Mouse (Mus musculus): ENCODE results near the gene Cd163.
A peak's percentile ranks its signal among the peaks of the same experiment; 100 is the strongest.
"Not testable (repeated sequence)": the region's sequence is repeated elsewhere in the genome, so short reads cannot be mapped to it uniquely, and the experiment has no call there.

The Cd163 gene

DNA sequence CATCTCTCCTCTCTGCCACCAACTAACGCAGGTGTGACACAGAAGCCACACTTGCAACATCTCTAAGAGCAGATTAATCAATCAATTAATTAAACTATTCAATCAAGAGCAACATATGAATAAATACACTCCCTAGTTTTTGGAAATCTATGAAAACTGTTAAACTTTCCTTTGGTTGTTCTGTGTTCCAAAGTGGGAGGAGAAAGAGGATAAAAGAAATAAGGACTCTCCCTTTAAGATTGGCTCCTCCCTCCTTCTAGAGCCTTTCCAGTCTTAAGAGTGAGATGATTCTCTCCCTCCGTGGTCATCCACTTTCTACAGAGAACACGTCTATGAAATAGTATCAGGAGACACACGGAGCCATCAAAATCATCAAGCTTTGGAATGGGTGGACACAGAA is at the start of gene Cd163:
Gene Cd163, plus strand, starts transcription at position 301 of the 400 bp plus-strand sequence.
- DNase-seq = no peak

- no peak for DNase-seq
These were observed 48.6 kb upstream of the Cd163 start for GRCm38 (mm10) chr6:124255721-124256470.

DNA sequence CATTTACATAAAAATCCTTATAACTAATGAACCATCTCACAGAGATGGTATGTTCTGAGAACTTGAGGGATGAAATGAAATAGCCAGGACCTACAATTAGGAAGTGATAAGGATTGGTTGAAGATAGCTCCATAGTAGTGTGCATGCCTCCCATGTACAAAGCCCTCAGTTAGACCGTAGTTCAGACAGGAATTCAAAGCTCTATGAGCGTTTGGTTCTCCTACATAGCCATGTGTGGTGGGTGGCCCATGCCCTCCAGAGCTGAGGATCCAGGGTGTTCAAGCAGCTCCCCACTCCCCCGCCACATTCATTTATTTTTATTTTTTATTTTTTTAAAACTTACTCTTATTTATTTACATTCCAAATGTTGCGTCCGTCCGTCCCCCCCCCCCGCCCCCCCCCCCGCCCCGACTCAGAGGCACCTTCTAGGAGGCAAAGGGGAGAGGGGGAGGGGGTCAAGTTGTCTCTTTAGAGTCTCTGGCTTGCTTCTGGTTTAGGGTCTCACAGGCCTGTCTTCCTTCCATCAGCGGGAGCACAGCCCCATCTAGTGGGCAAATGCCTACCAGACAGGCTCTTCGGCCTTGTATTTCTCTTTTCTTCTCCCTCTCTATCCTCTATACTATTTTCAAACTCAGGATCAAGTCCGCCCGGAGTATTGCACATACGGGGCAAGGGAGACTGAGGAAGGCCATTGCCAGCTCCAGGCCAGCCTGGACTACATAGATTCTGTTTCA is 44.1 kb upstream of the Cd163 start:
- DNase-seq = peak; percentile 46 to 73

DNA sequence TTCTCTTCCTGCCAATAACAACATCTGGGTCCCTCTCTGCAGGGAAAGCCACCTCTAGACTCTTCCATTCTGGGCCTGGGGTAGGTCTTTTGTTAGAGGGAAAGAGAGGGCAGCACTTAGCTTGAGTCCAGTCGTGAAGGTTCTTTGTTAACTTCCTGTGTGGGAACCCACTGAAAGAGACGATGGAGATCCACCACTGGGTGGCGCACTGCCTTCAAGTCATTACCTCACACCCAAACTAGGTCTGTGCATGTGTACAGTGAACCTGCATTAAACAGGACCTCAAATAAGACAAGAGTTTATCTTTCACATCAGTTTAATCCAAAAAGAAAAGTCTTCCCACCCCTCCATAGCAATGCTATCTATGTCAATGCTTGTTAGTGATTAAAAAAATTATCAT is 41.8 kb upstream of the Cd163 start:
- DNase-seq = peak; percentile 55 to 77

DNA sequence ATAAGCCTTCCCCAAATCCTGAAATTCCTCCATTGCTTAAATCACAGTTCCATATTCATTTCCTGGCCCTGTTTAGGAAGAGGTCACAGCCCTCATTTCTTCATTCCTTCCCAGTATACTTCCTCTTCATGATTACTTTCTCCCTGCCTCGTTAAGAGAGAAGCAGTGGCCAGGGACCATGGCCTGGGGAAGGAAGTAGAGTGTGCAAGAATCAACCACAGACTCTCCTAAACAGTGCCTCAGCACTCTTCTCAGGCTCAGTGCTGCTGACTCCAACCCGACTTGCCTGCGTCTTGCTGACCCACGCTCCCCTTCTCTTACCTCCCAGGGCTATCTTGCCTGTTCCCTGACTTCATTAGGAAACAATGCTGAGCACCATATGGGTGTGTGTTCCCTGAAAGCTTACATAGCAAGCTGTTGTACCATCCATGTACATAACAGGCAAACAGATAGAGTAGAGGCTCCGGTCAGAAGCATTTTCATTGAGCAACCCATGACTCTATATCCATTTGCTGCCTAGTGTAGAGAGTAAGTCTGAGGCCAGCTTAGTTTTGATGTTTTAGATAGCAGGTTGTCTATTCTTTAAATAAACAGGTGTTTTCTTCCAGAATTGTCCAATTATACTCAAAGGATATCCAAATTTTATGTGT is 31.1 kb upstream of the Cd163 start:
- DNase-seq = no peak

GRCm38 (mm10) chr6:124277641-124278040 is 26.8 kb upstream of the Cd163 start:
- DNase-seq = no peak

DNA sequence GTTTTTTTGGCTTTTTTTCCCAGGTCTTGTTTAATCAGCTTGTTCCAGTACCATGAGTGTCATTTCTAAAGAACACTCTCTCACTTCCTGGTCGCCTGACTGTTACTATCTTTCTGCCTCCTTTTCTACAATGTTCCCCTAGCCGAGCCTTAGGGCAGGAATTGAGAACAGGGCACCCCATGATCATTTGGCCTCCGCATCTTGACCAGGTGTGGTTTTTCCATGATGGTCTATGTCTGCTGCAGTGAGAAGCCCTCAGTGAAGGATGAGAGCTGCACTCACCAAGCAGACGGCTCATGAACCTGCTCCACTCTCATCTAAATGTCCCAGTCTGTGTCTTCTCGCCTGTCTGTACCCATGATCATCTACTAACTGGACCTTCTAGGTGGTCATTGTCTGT is 26.2 kb upstream of the Cd163 start:
- DNase-seq = no peak

GRCm38 (mm10) chr6:124282731-124283130 is 21.7 kb upstream of the Cd163 start:
- no peak for DNase-seq

DNA sequence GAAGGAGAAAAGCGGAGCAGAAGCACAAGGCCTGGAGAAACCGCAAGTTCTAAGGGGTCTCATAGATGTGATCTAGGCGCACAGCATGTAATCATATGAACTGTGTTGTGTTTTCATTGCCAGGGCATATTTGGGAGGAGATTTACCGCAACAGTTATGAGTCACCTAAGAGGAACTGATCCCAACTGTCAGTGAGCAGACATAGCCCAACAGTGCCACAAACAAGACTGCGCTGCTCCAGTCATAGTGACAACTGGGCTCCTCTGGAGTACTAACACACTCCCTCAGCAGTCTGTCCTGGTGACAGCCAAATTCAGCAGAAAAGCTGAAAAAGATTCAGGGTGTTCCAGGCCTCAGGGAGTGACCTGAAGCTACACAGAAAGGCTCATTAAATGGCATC is 7.1 kb upstream of the Cd163 start:
- not testable (repeated sequence) for DNase-seq

- no peak for DNase-seq
These were observed 2.8 kb upstream of the Cd163 start for GRCm38 (mm10) chr6:124301447-124302192.

- DNase-seq = no peak
These were observed 4.5 kb downstream of the Cd163 start for GRCm38 (mm10) chr6:124308935-124309334.

DNA sequence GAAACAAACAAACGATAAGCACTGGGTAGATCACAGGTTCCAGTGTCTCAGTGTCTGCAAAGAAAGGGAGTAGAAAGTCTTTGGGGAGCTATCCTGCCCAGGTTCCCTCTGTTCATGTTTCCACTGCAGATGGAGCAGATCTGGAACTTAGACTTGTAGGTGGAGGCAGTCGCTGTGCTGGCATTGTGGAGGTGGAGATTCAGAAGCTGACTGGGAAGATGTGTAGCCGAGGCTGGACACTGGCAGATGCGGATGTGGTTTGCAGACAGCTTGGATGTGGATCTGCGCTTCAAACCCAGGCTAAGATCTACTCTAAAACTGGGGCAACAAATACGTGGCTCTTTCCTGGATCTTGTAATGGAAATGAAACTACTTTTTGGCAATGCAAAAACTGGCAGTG is 7.8 kb downstream of the Cd163 start:
- no peak for DNase-seq

DNA sequence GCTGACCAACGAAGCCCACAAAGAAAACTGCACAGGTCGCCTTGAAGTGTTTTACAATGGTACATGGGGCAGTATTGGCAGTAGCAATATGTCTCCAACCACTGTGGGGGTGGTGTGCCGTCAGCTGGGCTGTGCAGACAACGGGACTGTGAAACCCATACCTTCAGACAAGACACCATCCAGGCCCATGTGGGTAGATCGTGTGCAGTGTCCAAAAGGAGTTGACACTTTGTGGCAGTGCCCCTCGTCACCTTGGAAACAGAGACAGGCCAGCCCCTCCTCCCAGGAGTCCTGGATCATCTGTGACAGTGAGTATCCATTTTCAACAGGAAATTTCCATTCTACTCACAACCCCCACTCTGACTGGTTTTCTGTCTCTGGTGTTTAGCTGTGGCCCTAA is 15.9 kb downstream of the Cd163 start:
- no peak for DNase-seq

DNA sequence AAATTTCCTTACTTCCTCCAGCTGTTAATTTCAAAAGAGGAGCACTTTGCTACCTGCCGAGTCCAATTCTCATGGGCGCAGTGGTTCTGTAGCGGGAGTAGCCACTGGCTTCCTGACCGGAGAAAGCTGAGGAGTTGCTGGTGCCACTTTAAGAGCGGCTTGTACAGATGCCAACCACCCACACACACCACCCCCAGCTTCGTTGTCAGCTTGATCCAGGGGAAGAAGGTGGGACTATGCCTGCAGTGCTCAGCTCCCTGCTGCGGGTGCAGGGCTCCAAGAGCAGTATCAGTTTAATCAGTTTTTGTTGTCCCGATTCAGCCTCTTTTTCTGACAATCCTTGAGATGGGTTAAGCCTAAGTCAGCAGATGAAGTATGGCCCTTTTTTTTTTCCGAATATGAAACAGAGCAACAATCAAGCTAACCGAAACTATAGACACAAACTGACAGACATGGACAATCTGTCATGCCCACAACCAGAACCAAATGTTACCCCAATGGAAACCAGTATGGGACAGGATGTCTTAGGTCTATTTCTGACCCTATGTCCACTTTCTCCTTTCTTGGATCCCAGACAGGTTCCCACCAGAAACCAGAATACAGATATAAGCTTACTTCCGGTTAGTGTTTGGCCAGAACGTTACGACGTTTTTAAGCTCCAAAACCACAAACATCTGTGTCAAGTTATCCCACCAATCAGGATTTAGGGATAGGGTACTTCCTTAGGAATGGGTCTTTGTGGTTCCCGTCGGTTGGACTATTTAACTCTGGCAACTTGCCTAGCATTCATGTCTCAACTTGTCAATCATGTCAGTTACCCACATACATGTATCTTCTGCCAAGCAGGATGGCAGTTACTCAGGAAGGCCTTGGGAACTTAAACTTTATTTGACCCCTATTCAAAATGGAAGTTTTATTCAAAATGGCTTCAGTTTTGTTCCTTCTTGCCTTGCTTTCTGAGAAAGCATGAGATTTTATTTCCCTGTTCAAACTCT is 17.3 kb downstream of the Cd163 start:
- DNase-seq = peak in 1 of 2 experiments; percentile 21

- DNase-seq = no peak
These were observed 24.0 kb downstream of the Cd163 start for GRCm38 (mm10) chr6:124328394-124328991.

GRCm38 (mm10) chr6:124329622-124330021 is 25.2 kb downstream of the Cd163 start:
- DNase-seq = no peak

- DNase-seq = no peak
These were observed 40.6 kb downstream of the Cd163 start for GRCm38 (mm10) chr6:124345096-124345495.

DNA sequence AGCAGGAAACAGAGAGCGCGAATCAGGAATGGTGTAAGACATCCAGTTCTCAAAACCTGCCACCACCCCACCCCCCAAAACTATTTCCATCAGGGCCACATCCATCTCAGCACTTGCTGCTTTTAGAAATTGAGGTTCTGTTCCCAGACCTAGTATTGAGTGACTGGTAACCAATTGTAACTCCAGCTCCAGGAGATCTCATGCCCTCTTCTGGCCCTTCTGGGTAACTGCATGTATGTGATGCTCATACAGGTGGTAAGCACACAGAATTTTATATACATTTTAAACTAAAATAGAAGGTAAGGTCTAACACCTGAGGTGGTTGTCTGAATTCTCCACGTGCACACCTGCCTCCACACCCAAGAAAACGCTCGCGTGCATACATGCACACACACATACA is 42.2 kb downstream of the Cd163 start:
- DNase-seq = no peak

DNA sequence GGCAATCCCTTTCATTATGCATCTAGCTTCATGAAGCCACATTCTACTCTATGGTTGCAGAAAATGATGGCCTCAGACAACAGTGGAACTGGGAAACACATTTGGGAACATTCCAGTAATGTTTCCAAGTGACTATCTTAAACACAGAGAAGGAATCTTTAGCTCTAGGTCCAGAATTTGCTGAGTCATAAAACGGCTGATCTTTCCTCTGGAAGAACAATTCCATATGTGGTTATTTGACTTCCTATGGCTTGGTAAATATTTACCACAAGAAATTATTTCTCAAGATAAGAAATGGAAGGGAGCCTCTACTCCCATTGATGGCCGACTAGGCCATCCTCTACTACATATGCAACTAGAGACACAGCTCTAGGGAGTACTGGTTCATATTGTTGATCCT is 48.8 kb downstream of the Cd163 start:
- DNase-seq = no peak

- DNase-seq = no peak
These were observed 54.5 kb downstream of the Cd163 start for GRCm38 (mm10) chr6:124358953-124359352.

DNA sequence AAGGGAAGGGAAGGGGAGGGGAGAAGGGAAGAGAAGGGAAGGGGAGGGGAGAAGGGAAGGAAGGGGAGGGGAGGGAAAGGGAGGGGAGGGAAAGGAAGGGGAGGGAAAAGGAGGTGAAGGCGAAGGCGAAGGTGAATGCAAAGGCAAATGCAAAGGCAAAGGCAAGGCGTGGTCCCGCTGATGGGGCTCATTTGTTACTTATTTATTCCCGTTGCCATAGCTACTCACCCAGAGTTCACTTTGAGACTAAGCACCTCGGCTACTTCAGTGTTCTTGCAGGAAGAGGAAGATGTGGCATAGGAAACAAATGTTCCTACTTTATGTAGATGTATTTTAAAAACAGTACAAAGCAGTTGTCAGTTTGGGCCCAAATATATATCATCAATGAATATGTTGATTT is 56.1 kb downstream of the Cd163 start:
- no peak for DNase-seq

Data from spleen, adult 18-20 months (tissue).